Mouse (Mus musculus) heart, postnatal 25 days (tissue): ENCODE results near the gene Pcx. TPM values are rescaled to one million over a fixed set of nuclear protein-coding genes. Genes with fewer than 3 reads are reported as not detected.
"Not testable (repeated sequence)": the region's sequence is repeated elsewhere in the genome, so short reads cannot be mapped to it uniquely, and the experiment has no call there.

Source experiments
- DNase-seq: peaks from one replicate; pipeline ENCODE4 v3.0.0; 2022; ENCODE audit warnings: low spot score
- intact Hi-C: fragments of 180-260 bp; cut with DNase I; formaldehyde crosslinking; loops from one replicate; pipeline ENCODE4 v1.15.1; 2025
- total RNA-seq, 2 experiments: library from RNA; stranded (reverse); gene quantifications; 2 replicates each; pipeline ENCODE4 v1.2.3; 2021

Pcx gene
- total RNA-seq, 2 experiments from 2014 or later = 30.9 to 36.8 TPM

- intact Hi-C loops = no loop called here
These were observed 62.2 kb downstream of the Pcx start for GRCm38 (mm10) chr19:4572467-4572866.

GRCm38 (mm10) chr19:4573241-4573640 is 63.0 kb downstream of the Pcx start:
- no peak for DNase-seq
- intact Hi-C loops = no loop called here

More at GRCm38 (mm10) chr19:4572467-4572866, 62.2 kb downstream of the Pcx start:
- DNase-seq = no peak

GRCm38 (mm10) chr19:4578799-4579198 is 68.5 kb downstream of the Pcx start:
- intact Hi-C loops = no loop called here
- no peak for DNase-seq

- intact Hi-C loops = no loop called here
- DNase-seq = no peak
These were observed 69.0 kb downstream of the Pcx start for GRCm38 (mm10) chr19:4579296-4579695.

- intact Hi-C loops = no loop called here
- DNase-seq = no peak
These were observed 73.6 kb downstream of the Pcx start for GRCm38 (mm10) chr19:4583856-4584255.

GRCm38 (mm10) chr19:4586783-4587182 is 76.5 kb downstream of the Pcx start:
- DNase-seq, intact Hi-C loops: not testable (repeated sequence)

GRCm38 (mm10) chr19:4587426-4587825 is 77.2 kb downstream of the Pcx start:
- no peak for DNase-seq
- intact Hi-C loops = no loop called here

- no peak for DNase-seq
- intact Hi-C loops = no loop called here
These were observed 78.2 kb downstream of the Pcx start for GRCm38 (mm10) chr19:4588430-4588829.

- intact Hi-C loops = no loop called here
- no peak for DNase-seq
These were observed 78.8 kb downstream of the Pcx start for GRCm38 (mm10) chr19:4589081-4589480.

GRCm38 (mm10) chr19:4590025-4590424 is 79.8 kb downstream of the Pcx start:
- DNase-seq = no peak
- intact Hi-C loops = no loop called here

GRCm38 (mm10) chr19:4593792-4594522 is 83.7 kb downstream of the Pcx start:
- no peak for DNase-seq
- intact Hi-C loops = no loop called here

GRCm38 (mm10) chr19:4596071-4596470 is 85.8 kb downstream of the Pcx start:
- intact Hi-C loops = no loop called here
- no peak for DNase-seq

- DNase-seq = no peak
- intact Hi-C loops = no loop called here
These were observed 92.2 kb downstream of the Pcx start for GRCm38 (mm10) chr19:4602459-4602858.

- intact Hi-C loops = no loop called here
- DNase-seq = no peak
These were observed 93.8 kb downstream of the Pcx start for GRCm38 (mm10) chr19:4603801-4604723.

GRCm38 (mm10) chr19:4605654-4606053 is 95.4 kb downstream of the Pcx start:
- intact Hi-C loops = no loop called here
- no peak for DNase-seq

GRCm38 (mm10) chr19:4607406-4607805 is 97.1 kb downstream of the Pcx start:
- intact Hi-C loops = no loop called here
- DNase-seq = no peak

- intact Hi-C loops = no loop called here
- DNase-seq = no peak
These were observed 98.2 kb downstream of the Pcx start for GRCm38 (mm10) chr19:4608511-4608910.

GRCm38 (mm10) chr19:4610109-4610508 is 99.8 kb downstream of the Pcx start:
- intact Hi-C loops = no loop called here
- DNase-seq = no peak

- DNase-seq = no peak
- intact Hi-C loops = no loop called here
These were observed 102.1 kb downstream of the Pcx start for GRCm38 (mm10) chr19:4612181-4612961.
